Mouse (Mus musculus) midbrain, embryonic 12.5 days (tissue): ENCODE data around the gene Jazf1. TPM values are rescaled to one million over a fixed set of nuclear protein-coding genes. Genes with fewer than 3 reads are reported as not detected.

Experiments
- ATAC-seq: fragments of 200-750 bp; cut with Nextera tagmentation; 2 replicates; pipeline ENCODE4 v1.8.0; 2017; ENCODE audit warnings: low read depth, moderate TSS enrichment, moderate library complexity; ENCODE audit not compliant: low FRiP score
- H3K27ac ChIP-seq: fragments of 300-500 bp; sonication (generic); replicated peaks from 2 replicates; pipeline ENCODE4 v1.5.1; 2016; ENCODE audit warnings: mild to moderate bottlenecking
- H3K27me3 ChIP-seq: fragments of 300-500 bp; sonication (generic); 2 replicates; pipeline ENCODE4 v1.6.1; 2016; ENCODE audit warnings: mild to moderate bottlenecking
- H3K36me3 ChIP-seq: fragments of 300-500 bp; sonication (generic); 2 replicates; pipeline ENCODE4 v1.6.1; 2016
- H3K4me1 ChIP-seq: fragments of 300-500 bp; sonication (generic); 2 replicates; pipeline ENCODE4 v1.6.1; 2016
- H3K4me2 ChIP-seq: fragments of 300-500 bp; sonication (generic); replicated peaks from 2 replicates; pipeline ENCODE4 v1.6.1; 2016; ENCODE audit warnings: mild to moderate bottlenecking, moderate library complexity
- H3K4me3 ChIP-seq: fragments of 300-500 bp; sonication (generic); 2 replicates; pipeline ENCODE4 v1.5.1; 2016; ENCODE audit warnings: mild to moderate bottlenecking
- H3K9ac ChIP-seq: fragments of 300-500 bp; sonication (generic); replicated peaks from 2 replicates; pipeline ENCODE4 v1.6.1; 2016; ENCODE audit warnings: mild to moderate bottlenecking, moderate library complexity
- H3K9me3 ChIP-seq: fragments of 300-500 bp; sonication (generic); 2 replicates; pipeline ENCODE4 v1.6.1; 2016; ENCODE audit warnings: mild to moderate bottlenecking
- WGBS: fragments of 180-500 bp; shearing (Covaris S2); methylation state at CpG from one replicate; pipeline ENCODE4 v1.1.7; 2016; 5-methylcytosine and 5-hydroxymethylcytosine counted together
- polyA plus RNA-seq: library from polyadenylated mRNA; unstranded; fragments of >200 nt; fragmentation: Nextera tagmentation; extraction: Ambion mirVana; gene quantifications from 2 replicates; pipeline ENCODE4 v1.2.1, GENCODE M21; 2016

Jazf1 gene
- polyA plus RNA-seq, 1 experiment from 2014 or later, result 12.3 TPM

DNA sequence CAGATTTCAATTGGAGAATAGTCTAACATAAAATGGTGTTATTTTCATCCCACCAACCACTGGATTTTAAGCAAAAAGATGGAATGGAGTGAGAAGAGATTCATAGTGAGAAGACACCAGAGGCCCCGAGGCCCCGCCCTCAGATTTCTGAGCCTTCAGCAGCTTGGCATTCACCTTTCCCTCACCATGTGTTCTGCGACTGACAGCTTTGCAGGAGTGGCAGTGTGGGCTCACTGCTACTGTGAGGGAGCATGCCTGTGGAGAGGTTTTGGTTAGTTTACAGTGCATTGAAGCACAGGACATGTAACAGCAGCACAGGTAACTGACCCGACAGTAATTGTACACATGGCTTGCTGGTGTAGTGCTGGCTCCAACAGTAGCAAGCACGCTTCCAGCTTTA is 118.1 kb downstream of the Jazf1 start:
- no peaks in the 10 kb centered on the region for H3K27me3 ChIP-seq
- WGBS, result 81% methylated on average over 5 of the region's 5 CpGs
- no peak for ATAC-seq

DNA sequence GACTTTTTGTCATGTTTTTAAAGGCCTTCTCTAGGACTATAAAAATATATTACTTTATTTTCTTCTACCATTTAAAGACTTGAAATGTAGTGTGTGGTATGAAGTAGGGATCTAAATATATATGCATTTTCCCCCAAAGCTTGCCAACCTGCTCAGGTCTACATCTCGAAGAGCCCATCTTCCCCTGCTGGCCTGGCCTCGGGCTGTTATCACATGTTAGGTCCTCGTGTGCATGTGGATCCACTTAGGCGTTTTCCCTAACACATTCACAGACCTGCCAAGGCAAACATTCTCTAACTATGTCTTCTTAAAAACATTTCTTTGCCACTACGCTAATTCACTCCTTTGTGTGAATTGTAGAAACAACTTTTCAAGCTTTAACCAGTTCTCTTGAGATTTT is 125.9 kb downstream of the Jazf1 start:
- Histone ChIP-seq H3K4me1 (0 out of 2 replicates have a peak, but pooled peaks cover 2% of the 10 kb centered on the region), H3K27me3 (no peaks in the 10 kb centered on the region), H3K27ac (no peak overlapping the region), H3K4me3 (no peak overlapping the region), H3K9ac (no peak overlapping the region), H3K9me3 (no peaks in the 10 kb centered on the region), H3K4me2 (no peak overlapping the region), H3K36me3 (no peaks in the 10 kb centered on the region)
- WGBS, result 86% methylated on average over 5 of the region's 5 CpGs
- no peak for ATAC-seq

More for the DNA sequence above, 118.1 kb downstream of the Jazf1 start:
- Histone ChIP-seq H3K9ac (no peak overlapping the region), H3K4me3 (no peak overlapping the region), H3K4me2 (no peak overlapping the region), H3K36me3 (no peaks in the 10 kb centered on the region), H3K4me1 (no peaks in the 10 kb centered on the region), H3K27ac (no peak overlapping the region), H3K9me3 (no peaks in the 10 kb centered on the region)

DNA sequence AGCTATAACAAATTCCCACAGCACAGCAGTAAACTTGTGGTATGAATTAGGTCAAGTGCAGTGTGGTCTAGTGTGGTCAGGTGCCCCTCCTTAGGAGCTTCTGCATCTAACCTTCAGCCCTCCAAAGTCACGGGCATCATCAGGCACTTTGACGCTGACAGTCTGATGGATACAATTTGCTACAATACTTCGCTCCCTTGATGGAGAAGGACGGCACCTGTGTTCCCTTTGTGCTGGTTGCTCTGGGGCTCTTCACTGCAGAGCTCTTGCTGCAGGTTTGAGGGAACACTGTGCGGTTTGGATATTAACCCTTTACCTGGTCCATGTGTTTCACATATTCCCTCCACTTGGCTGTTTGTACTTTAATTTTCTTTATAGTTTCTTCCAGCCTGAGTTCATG is 126.3 kb downstream of the Jazf1 start:
- no peak overlapping the region for H3K27ac ChIP-seq
- no peak overlapping the region for H3K4me2 ChIP-seq
- H3K4me3 ChIP-seq, result no peak overlapping the region
- 0 out of 2 replicates have a peak, but pooled peaks cover 2% of the 10 kb centered on the region for H3K4me1 ChIP-seq
- WGBS, result 79% methylated on average over 5 of the region's 5 CpGs
- H3K9ac ChIP-seq, result no peak overlapping the region
- H3K36me3 ChIP-seq, result no peaks in the 10 kb centered on the region
- no peaks in the 10 kb centered on the region for H3K9me3 ChIP-seq
- no peaks in the 10 kb centered on the region for H3K27me3 ChIP-seq
- no peak for ATAC-seq

DNA sequence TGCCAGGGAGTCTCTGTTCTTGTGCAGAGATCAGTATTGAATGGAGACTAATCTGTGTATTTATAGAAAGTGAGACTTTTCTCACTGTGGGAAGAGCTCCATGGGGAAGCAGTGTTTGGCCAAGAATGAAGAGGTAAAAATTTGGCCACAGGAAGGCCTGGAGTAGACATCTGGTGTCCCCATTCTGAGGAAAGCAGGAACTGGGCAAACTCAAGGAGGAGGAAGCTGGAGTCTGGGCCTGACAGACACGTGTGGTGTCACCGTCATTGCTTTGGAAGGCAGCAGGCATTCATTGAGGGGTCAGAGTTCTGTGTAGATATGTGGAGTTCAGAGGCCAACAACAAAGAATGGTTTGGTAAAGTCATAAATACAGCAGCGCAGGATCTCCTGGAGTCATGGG is 130.5 kb downstream of the Jazf1 start:
- WGBS, result 68% methylated on average over 3 of the region's 3 CpGs

DNA sequence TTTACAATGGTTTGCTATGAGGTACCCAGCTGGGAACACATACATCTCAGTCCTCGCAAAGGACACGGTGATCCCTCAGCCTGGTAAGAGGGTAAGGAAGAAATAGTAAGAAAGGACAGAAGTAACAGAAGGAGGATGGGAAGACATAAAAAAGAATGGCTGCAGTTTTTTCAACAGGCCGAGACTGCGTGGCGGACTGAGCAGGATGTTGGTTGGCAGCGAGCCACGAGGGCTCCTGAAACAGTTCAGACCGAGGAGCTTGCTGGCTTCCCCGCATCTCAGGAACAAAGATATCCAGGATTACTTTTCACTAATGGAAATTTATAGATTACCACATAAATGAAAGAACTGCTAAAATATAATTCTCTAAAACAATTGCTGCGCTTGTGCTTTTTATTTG is 131.4 kb downstream of the Jazf1 start:
- Histone ChIP-seq H3K4me1 (peaks cover 7% of the 10 kb centered on the region; the same call in 1 of the 2 replicates), H3K27ac (no peak overlapping the region), H3K9me3 (no peaks in the 10 kb centered on the region), H3K4me3 (no peak overlapping the region), H3K27me3 (no peaks in the 10 kb centered on the region), H3K9ac (no peak overlapping the region), H3K36me3 (no peaks in the 10 kb centered on the region), H3K4me2 (no peak overlapping the region)
- 71% methylated on average over 10 of the region's 10 CpGs for WGBS
- no peak for ATAC-seq

More for the DNA sequence above, 130.5 kb downstream of the Jazf1 start:
- Histone ChIP-seq H3K4me1 (peaks cover 7% of the 10 kb centered on the region; the same call in 1 of the 2 replicates), H3K9ac (no peak overlapping the region), H3K4me3 (no peak overlapping the region), H3K4me2 (no peak overlapping the region), H3K9me3 (no peaks in the 10 kb centered on the region), H3K27me3 (no peaks in the 10 kb centered on the region), H3K27ac (no peak overlapping the region), H3K36me3 (no peaks in the 10 kb centered on the region)
- no peak for ATAC-seq

DNA sequence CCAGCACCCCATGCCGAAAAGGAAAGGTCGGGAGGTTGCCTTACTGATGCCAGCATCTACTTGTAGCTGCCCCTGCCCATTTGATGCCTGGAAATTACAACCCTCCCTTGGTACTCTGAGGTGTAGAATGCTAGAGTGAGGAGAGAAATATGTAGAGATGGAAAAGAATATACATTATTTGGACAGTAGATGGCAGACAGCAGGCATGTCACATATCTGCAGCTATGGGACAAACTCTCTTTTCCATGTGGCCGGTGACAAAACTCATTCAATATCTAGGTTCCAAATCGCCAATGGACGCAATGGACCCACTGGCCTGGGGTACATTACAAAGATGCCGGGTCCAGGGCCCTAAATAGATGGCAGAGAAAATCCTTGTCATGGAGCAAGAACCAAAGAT is 134.4 kb downstream of the Jazf1 start:
- Histone ChIP-seq H3K9me3 (no peaks in the 10 kb centered on the region), H3K4me1 (peaks cover 5% of the 10 kb centered on the region; the same call in 1 of the 2 replicates), H3K36me3 (no peaks in the 10 kb centered on the region), H3K27ac (no peak overlapping the region), H3K27me3 (no peaks in the 10 kb centered on the region), H3K4me2 (no peak overlapping the region), H3K9ac (no peak overlapping the region), H3K4me3 (no peak overlapping the region)
- WGBS, result 82% methylated on average over 6 of the region's 6 CpGs
- ATAC-seq, result no peak

DNA sequence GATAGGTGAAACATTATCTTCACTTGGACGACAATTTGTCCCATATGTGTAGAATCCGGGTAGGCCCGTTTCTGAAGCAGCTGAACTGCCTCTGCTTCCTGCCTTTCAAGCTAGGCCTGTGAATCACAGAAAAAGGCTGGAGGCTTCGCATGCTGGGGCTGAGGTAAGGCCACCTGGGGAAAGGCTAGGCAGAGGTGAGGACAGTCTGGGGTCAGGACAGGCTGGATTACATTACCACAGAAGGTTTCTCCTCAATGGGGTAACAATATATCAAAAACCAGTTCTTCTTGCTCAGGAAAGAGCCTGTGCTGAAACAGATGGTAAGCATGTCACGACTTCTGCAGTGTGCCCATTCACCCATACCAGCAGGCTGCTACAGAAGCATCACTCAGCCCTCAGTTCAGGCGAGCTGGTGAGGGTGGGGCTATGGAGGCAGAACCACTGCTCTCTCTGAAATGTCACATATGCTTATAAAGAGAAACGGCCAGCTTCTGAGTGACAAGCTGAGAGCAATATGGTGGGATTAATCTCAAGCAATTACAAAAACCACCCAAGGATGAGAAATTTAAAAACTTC is 135.7 kb downstream of the Jazf1 start:
- H3K36me3 ChIP-seq, result no peaks in the 10 kb centered on the region
- no peak overlapping the region for H3K27ac ChIP-seq
- WGBS, result 72% methylated on average over 7 of the region's 7 CpGs
- no peak overlapping the region for H3K4me2 ChIP-seq
- 0 out of 2 replicates have a peak overlapping the region, but pooled peaks have one; percentile 2 for H3K9ac ChIP-seq
- no peaks in the 10 kb centered on the region for H3K27me3 ChIP-seq
- ATAC-seq, result no peak
- H3K4me1 ChIP-seq, result peaks cover 5% of the 10 kb centered on the region; the same call in 1 of the 2 replicates
- H3K9me3 ChIP-seq, result no peaks in the 10 kb centered on the region
- H3K4me3 ChIP-seq, result no peak overlapping the region

DNA sequence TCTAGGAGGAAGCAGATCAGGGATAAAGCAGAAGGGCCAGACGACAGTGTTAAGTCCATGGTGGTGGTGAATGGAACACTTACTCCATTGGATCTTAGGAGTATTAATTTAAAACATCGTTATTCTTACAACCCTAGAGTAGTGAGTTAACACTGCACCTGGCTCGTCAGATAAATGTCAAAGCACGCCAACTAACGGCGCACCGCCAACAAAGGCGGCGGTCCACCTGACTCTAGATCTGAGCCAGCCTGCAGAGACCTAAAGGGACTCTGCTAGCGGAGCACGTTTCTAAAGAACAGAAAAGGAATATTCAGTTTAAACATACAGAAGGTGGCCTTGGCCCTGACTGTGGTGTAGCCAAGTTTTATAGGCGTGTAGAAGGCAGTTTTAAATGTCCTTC is 139.1 kb downstream of the Jazf1 start:
- Histone ChIP-seq H3K9ac (no peak overlapping the region), H3K9me3 (no peaks in the 10 kb centered on the region), H3K4me3 (no peak overlapping the region), H3K27ac (no peak overlapping the region), H3K27me3 (no peaks in the 10 kb centered on the region), H3K36me3 (no peaks in the 10 kb centered on the region), H3K4me1 (peaks cover 5% of the 10 kb centered on the region; the same call in 1 of the 2 replicates), H3K4me2 (no peak overlapping the region)
- ATAC-seq, result no peak
- 90% methylated on average over 12 of the region's 12 CpGs for WGBS

DNA sequence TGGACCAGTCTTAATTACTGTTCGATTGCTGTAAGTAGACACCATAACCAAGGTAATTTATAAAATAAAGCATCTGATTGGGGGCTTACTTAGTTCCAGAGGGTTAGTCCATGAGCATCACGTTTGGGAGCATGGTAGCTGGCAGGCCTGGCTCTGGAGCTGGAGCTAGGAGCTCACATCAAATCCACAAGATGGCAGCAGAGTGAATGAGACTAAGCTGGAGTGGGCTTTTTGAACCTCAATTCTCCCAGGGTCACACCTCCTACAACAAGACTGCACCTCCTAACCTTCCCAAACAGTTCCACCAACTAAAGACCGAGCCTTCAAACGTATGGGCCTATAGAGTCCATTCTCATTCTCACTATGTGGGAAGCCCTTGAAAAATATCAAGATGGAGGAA is 141.5 kb downstream of the Jazf1 start:
- Histone ChIP-seq H3K36me3 (no peaks in the 10 kb centered on the region), H3K4me1 (no peaks in the 10 kb centered on the region), H3K9me3 (no peaks in the 10 kb centered on the region), H3K27me3 (no peaks in the 10 kb centered on the region), H3K4me3 (no peak overlapping the region), H3K4me2 (no peak overlapping the region), H3K27ac (no peak overlapping the region), H3K9ac (no peak overlapping the region)
- WGBS, result 79% methylated on average over 4 of the region's 4 CpGs
- no peak for ATAC-seq

DNA sequence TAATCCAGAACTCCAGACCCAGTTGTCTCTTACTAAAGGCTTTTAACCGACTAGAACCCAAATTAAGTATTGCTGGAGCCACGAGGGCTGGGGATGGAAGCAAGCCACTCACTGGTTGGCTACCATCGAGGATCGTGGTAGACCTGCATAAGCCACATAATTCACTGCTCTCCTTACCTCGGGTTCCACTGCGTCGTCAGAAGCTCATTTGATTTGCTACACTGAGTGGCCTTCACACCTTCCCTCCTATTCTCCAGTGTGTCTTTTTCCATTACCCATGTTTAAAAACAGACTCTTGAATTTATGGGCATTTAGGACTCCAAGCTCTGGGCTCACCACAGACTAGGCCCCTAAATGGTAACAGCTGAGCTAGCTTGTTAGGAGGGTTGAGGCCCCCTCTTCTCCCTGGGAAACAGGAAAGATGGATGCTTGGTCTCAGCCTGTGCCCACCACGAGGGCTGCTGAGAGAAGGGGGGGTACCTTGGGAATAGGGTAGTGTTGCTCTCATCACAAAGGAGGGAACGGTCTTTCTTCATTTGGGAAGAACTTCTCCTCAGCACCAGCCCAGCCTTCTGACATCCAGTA is 142.9 kb downstream of the Jazf1 start:
- no peak for ATAC-seq
- WGBS, result 77% methylated on average over 9 of the region's 9 CpGs
- H3K27ac ChIP-seq, result no peak overlapping the region

DNA sequence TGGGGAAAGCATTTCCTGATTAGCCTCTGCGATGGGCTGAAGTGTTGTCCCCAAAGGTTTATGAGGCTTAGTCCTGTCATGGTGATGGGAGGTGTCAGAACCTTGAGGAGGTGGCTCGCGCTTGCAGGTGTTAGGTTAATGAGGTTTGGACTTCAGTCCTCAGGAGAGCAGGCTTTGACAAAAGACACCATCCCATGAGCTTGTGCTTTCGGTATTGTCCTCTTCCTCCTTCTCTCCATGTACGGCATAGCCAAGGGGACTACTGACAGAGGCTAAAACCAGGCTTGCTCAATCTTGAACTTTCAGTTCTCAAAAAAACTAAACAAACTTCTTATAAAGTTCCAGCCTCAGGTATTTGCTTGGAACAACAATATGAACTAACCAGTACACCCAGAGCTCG is 147.2 kb downstream of the Jazf1 start:
- Histone ChIP-seq H3K9me3 (no peaks in the 10 kb centered on the region), H3K9ac (no peak overlapping the region), H3K4me3 (no peak overlapping the region), H3K4me2 (no peak overlapping the region), H3K36me3 (no peaks in the 10 kb centered on the region), H3K27ac (no peak overlapping the region), H3K27me3 (peaks cover 3% of the 10 kb centered on the region; the same call in 1 of the 2 replicates), H3K4me1 (no peaks in the 10 kb centered on the region)
- ATAC-seq, result no peak
- WGBS, result 83% methylated on average over 6 of the region's 6 CpGs

More for the DNA sequence above, 142.9 kb downstream of the Jazf1 start:
- H3K27me3 ChIP-seq, result 0 out of 2 replicates have a peak, but pooled peaks cover 2% of the 10 kb centered on the region
- H3K9me3 ChIP-seq, result no peaks in the 10 kb centered on the region
- no peaks in the 10 kb centered on the region for H3K36me3 ChIP-seq
- no peak overlapping the region for H3K9ac ChIP-seq
- no peak overlapping the region for H3K4me2 ChIP-seq
- no peak overlapping the region for H3K4me3 ChIP-seq
- H3K4me1 ChIP-seq, result no peaks in the 10 kb centered on the region

DNA sequence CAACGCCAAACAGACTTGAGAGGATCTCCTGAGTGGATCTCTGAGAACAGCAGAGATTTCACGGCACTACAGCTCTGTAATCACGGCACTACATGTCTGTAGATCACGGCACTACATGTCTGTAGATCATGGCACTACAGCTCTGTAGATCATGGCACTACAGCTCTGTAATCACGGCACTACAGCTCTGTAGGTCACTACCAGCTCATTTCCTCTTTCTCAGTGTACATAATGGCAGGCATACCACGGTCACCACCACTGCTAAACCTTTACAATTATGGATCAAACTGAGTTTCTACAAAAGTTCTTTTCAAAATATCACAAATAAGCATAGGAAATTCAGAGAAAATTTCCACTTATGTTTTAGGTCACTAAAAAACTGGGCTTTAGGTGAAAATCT is 147.7 kb downstream of the Jazf1 start:
- H3K27me3 ChIP-seq, result peaks cover 3% of the 10 kb centered on the region; the same call in 1 of the 2 replicates
- no peak overlapping the region for H3K9ac ChIP-seq
- no peak for ATAC-seq
- H3K4me2 ChIP-seq, result no peak overlapping the region
- H3K4me1 ChIP-seq, result no peaks in the 10 kb centered on the region
- 84% methylated on average over 6 of the region's 6 CpGs for WGBS
- H3K36me3 ChIP-seq, result no peaks in the 10 kb centered on the region
- H3K27ac ChIP-seq, result no peak overlapping the region
- no peak overlapping the region for H3K4me3 ChIP-seq
- H3K9me3 ChIP-seq, result no peaks in the 10 kb centered on the region
